In the genomic region with DNA sequence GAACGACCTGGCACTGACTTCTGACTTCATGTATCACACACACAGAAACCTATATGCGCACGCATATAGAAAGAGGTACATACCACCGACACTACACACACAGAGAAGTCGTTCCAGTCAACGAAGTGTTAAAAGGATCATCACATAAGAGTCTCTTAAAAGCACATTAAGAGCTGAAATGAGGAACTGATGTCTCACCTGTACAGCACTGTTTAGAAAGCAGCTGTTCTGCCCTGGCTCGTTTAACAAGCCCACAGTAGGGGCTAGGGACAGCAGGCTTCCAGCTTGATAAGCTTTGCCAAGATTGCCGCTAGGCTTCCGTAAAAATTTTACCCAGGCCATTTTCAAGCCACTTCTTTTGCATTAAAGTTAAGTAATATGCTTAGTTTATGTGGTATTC, we compare ENCODE assay signal across 25 mouse cellular contexts. TPM values are rescaled to one million over a fixed set of nuclear protein-coding genes. Genes with fewer than 3 reads are reported as not detected.
"Had no signal": no experiment of that assay in that cellular context is flagged by ENCODE, and none has a peak within 500 bp of the region (broad histone marks: within the 10 kb centered on the region; RNA-seq: fewer than 3 reads in every experiment).

No protein-coding gene starts in this region.

- H3K4me2 ChIP-seq: neural tube, embryonic 13.5 days; neural tube, embryonic 15.5 days; stomach, embryonic 15.5 days had no signal

- DNase-seq: retina, postnatal 1 day; right cerebral cortex, adult 18-20 months; right cerebral cortex, postnatal 14 days; right cerebral cortex, postnatal 25 days; right cerebral cortex, postnatal 4 days; spleen, adult 18-20 months; thymus, adult 18-20 months; thymus, adult 2 months; thymus, postnatal 14 days; thymus, postnatal 25 days; thymus, postnatal 36 days; thymus, postnatal 4 days had no signal

- H3K9me3 ChIP-seq: neural tube, embryonic 13.5 days; neural tube, embryonic 15.5 days; stomach, embryonic 15.5 days had no signal

- H3K27me3 ChIP-seq: neural tube, embryonic 13.5 days; neural tube, embryonic 15.5 days; stomach, embryonic 15.5 days had no signal

- H3K4me3 ChIP-seq: neural tube, embryonic 13.5 days; neural tube, embryonic 15.5 days; stomach, embryonic 15.5 days had no signal

- H3K4me1 ChIP-seq: neural tube, embryonic 13.5 days; neural tube, embryonic 15.5 days; stomach, embryonic 15.5 days had no signal

- H3K27ac ChIP-seq: neural tube, embryonic 13.5 days; neural tube, embryonic 15.5 days; stomach, embryonic 15.5 days; stomach, postnatal 0 days had no signal

- H3K9ac ChIP-seq: neural tube, embryonic 13.5 days; neural tube, embryonic 15.5 days; stomach, embryonic 15.5 days had no signal

RNA-seq across cellular contexts. Expression of gene Gm10959, which starts 49.2 kb away (rescaled TPM):
- total RNA-seq: neutrophil, adult 5-6 weeks had no signal
- polyA plus RNA-seq: neural tube, embryonic 13.5 days; neural tube, embryonic 14.5 days; neural tube, embryonic 15.5 days; small intestine, adult 2 months; spleen, adult 2 months; stomach, embryonic 14.5 days; stomach, embryonic 15.5 days; stomach, embryonic 16.5 days; stomach, postnatal 0 days; testis, adult 2 months; thymus, adult 2 months; thymus, postnatal 0 days; urinary bladder, adult 2 months had no signal
